Comparison of ENCODE assay signal across 10 mouse cellular contexts in the genomic region with DNA sequence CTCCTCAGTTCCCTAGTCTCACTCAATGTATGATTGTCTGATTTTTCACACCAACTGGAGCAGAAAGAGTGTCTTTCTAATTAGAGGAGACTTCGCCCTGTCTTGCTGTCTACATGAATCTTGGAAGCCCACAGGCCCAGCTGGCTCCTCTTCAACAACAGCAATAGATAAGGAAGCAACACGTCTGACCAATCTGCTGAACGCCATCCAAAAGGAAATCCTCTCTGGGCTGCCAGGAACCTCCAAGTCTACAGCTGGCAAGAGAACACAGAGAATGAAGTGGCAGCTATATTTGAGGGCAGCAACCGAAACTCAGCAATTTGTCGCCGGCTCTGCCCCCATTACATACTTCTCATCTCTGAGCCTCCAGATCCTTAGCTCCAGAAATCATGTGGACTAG.
DNase-seq lines count a peak whose midpoint lies in the region; ATAC-seq and TF ChIP-seq lines count a peak whose summit lies in the region.
"Had no signal": no experiment of that assay in that cellular context is flagged by ENCODE, and none has a peak within 500 bp of the region (broad histone marks: within the 10 kb centered on the region; RNA-seq: fewer than 3 reads in every experiment).

No protein-coding gene starts in this region.

- no peak overlapping the region for H3K9ac ChIP-seq in heart, embryonic 11.5 days (ENCODE audit: low read depth, low read length)
- no peak overlapping the region for H3K9ac ChIP-seq in heart, postnatal 0 days (replicated peaks; ENCODE audit: low read depth, low read length)
- H3K9ac ChIP-seq in lung, postnatal 0 days (replicated peaks; ENCODE audit: low read depth): no peak overlapping the region
- H3K9ac ChIP-seq: liver, embryonic 14.5 days had no signal

- TF ChIP-seq CTCF in heart, postnatal 0 days (IDR thresholded peaks at IDR 0.05; ENCODE audit: low read depth): no peak
- TF ChIP-seq CTCF in lung, postnatal 0 days (IDR thresholded peaks at IDR 0.05): no peak

- H3K4me1 ChIP-seq in heart, embryonic 11.5 days (ENCODE audit: control insufficient read depth, insufficient read depth, low read length): no peaks in the 10 kb centered on the region
- peaks cover 6% of the 10 kb centered on the region; the same call in 1 of the 2 replicates for H3K4me1 ChIP-seq in heart, postnatal 0 days (ENCODE audit: control insufficient read depth, insufficient read depth)
- no peaks in the 10 kb centered on the region for H3K4me1 ChIP-seq in lung, postnatal 0 days (ENCODE audit: insufficient read depth, low read depth, low read length)
- H3K4me1 ChIP-seq in forebrain, embryonic 10.5 days: no peaks in the 10 kb centered on the region

- TF ChIP-seq EP300 in heart, postnatal 0 days (IDR thresholded peaks at IDR 0.05; ENCODE audit: low read depth): no peak; the same call in 1 of the 2 replicates
- peak; percentile 70 for TF ChIP-seq EP300 in lung, postnatal 0 days (IDR thresholded peaks at IDR 0.05)

- no peak overlapping the region for H3K4me2 ChIP-seq in heart, embryonic 11.5 days
- H3K4me2 ChIP-seq in heart, postnatal 0 days (ENCODE audit: low read depth, low read length): peak overlapping the region; percentile 22
- 0 out of 2 replicates have a peak overlapping the region, but pooled peaks have one; percentile 12 for H3K4me2 ChIP-seq in lung, postnatal 0 days (replicated peaks; ENCODE audit: low read depth, low read length)

- no peak overlapping the region for H3K4me3 ChIP-seq in heart, embryonic 11.5 days (ENCODE audit: low read depth, low read length)
- H3K4me3 ChIP-seq in heart, postnatal 0 days (ENCODE audit: low read depth, low read length): no peak overlapping the region
- no peak overlapping the region for H3K4me3 ChIP-seq in lung, postnatal 0 days (ENCODE audit: low read depth, low read length)
- H3K4me3 ChIP-seq in forebrain, embryonic 10.5 days: no peak overlapping the region
- H3K4me3 ChIP-seq: gastrocnemius, adult 2 months had no signal

- no peaks in the 10 kb centered on the region for H3K36me3 ChIP-seq in heart, embryonic 11.5 days (ENCODE audit: control insufficient read depth, insufficient read depth, low read length)
- H3K36me3 ChIP-seq in heart, postnatal 0 days (replicated peaks; ENCODE audit: control insufficient read depth, insufficient read depth, low read length): no peaks in the 10 kb centered on the region
- no peaks in the 10 kb centered on the region for H3K36me3 ChIP-seq in lung, postnatal 0 days (ENCODE audit: insufficient read depth, low read length)
- H3K36me3 ChIP-seq in forebrain, embryonic 10.5 days (replicated peaks): no peaks in the 10 kb centered on the region

- WGBS in heart, embryonic 11.5 days (ENCODE audit: insufficient replicate concordance): 44% methylated on average over 6 of the region's 6 CpGs
- WGBS in heart, postnatal 0 days: 7% methylated on average over 6 of the region's 6 CpGs
- WGBS in lung, postnatal 0 days: 13% methylated on average over 6 of the region's 6 CpGs
- WGBS in forebrain, embryonic 10.5 days: 85% methylated on average over 6 of the region's 6 CpGs

- no peak overlapping the region for H3K27ac ChIP-seq in heart, embryonic 11.5 days (ENCODE audit: low read depth, low read length)
- H3K27ac ChIP-seq in heart, postnatal 0 days (ENCODE audit: low read depth): no peak overlapping the region
- no peak overlapping the region for H3K27ac ChIP-seq in lung, postnatal 0 days (ENCODE audit: low read length)
- no peak overlapping the region for H3K27ac ChIP-seq in forebrain, embryonic 10.5 days
- H3K27ac ChIP-seq: gastrocnemius, adult 2 months; liver, embryonic 14.5 days had no signal

- DNase-seq in heart, adult 18-20 months: peak; percentile 45 to 63
- DNase-seq in adrenal gland, postnatal 10 days: peak; percentile 61
- DNase-seq in heart, postnatal 0 days (ENCODE audit: low spot score): peak; percentile 70
- DNase-seq in lung, postnatal 0 days (ENCODE audit: low spot score): peak; percentile 61
- no peak for DNase-seq in gastrocnemius, postnatal 10 days
- DNase-seq in cerebellum, adult 11-12 months: no peak
- no peak for DNase-seq in forebrain, embryonic 10.5 days (ENCODE audit: extremely low spot score, low spot score)
- DNase-seq: gastrocnemius, adult 2 months had no signal

- no peaks in the 10 kb centered on the region for H3K9me3 ChIP-seq in heart, embryonic 11.5 days (replicated peaks; ENCODE audit: control insufficient read depth, low read length)
- no peaks in the 10 kb centered on the region for H3K9me3 ChIP-seq in heart, postnatal 0 days (replicated peaks; ENCODE audit: control insufficient read depth, low read length)
- H3K9me3 ChIP-seq in lung, postnatal 0 days (ENCODE audit: low read length): no peaks in the 10 kb centered on the region
- H3K9me3 ChIP-seq in forebrain, embryonic 10.5 days: no peaks in the 10 kb centered on the region

- no peaks in the 10 kb centered on the region for H3K27me3 ChIP-seq in heart, embryonic 11.5 days (ENCODE audit: control insufficient read depth, insufficient read depth, low read length)
- H3K27me3 ChIP-seq in heart, postnatal 0 days (ENCODE audit: control insufficient read depth, insufficient read depth, low read length): no peaks in the 10 kb centered on the region; the same call in 1 of the 2 replicates
- H3K27me3 ChIP-seq in lung, postnatal 0 days (replicated peaks; ENCODE audit: insufficient read depth, low read length): no peaks in the 10 kb centered on the region
- H3K27me3 ChIP-seq in forebrain, embryonic 10.5 days (ENCODE audit: poor library complexity, severe bottlenecking): no peaks in the 10 kb centered on the region

- no peak for ATAC-seq in heart, embryonic 11.5 days (replicated peaks; ENCODE audit: insufficient number of reproducible peaks, low FRiP score, low TSS enrichment)
- peak; percentile 39; the same call in 1 of the 2 replicates for ATAC-seq in heart, postnatal 0 days (ENCODE audit: insufficient read depth, low read depth)
- ATAC-seq in lung, postnatal 0 days: peak; percentile 61; the same call in 1 of the 2 replicates

Comparison
In these comparisons a context has a peak if more than half of its experiments do, and no peak if none do; other contexts are left out.
1. DNase-seq: peak in heart, adult 18-20 months (2 of 2), adrenal gland, postnatal 10 days (single experiment), heart, postnatal 0 days (single experiment) and lung, postnatal 0 days (single experiment); none in gastrocnemius, postnatal 10 days (single experiment), cerebellum, adult 11-12 months (single experiment) and forebrain, embryonic 10.5 days (single experiment).